In the genomic region with DNA sequence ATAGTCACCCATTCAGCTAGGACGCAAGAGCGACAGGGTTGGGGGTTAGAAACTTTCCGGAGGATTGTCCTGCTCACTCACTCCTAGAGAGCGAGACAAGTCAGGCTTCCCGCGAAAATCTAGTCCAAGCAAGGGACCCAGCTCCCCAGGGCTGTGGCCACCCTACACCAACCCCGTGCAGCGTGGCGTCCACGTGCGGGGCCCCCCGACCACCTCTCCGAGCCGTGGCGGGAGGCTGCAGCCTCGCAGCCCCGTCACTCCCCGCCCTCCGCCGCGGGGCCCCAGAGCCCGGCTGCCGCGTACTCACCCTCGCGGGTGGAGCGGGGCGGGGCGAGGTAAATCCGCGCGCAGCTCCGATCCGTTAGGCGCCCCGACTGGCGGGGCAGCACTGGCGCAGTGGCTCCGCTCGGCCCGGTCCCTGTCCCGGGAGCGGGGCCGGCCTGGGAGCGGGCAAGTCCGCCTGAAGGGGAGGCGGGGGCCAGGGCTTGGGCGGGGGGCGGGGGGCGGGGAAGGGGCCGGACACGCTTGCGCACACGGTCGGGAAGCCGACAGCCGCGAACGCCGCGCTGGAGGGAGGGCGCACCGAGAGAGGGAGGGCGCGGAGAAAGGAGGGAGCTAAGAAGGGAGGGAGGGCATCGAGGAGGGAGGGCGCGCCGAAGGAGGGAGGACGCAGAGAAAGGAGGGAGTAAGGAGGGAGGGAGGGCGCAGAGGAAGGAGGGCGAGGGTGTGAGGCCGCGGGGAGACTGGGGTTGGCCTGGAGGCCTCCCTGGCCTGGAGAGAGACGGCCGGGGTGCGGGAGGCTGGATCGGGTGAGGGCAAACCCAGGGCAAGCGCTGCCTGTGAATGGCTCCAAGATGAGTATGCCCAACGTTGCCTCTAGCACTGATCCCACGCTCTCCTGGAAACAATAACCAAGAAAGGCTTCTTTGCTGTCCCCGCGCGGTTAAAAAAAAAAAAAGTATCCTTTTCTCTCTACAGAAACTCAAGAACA, we compare ENCODE assay signal across 8 mouse cellular contexts. TPM values are rescaled to one million over a fixed set of nuclear protein-coding genes. Genes with fewer than 3 reads are reported as not detected.
DNase-seq lines count a peak whose midpoint lies in the region; ATAC-seq lines count a peak whose summit lies in the region.

No protein-coding gene starts in this region.

- peak; percentile 55 to 76 for DNase-seq in CD8-positive naive resting alpha-beta T cell, adult 2 months (ENCODE audit: low read depth in 2 of 2, low spot score in 2 of 2)
- peak; percentile 73 for DNase-seq in brain, embryonic 18.5 days (ENCODE audit: low read depth, low spot score)
- DNase-seq in neural tube, embryonic 11.5 days (ENCODE audit: low spot score) = peak; percentile 85

- H3K9ac ChIP-seq in heart, embryonic 12.5 days = peak overlapping the region; percentile 89
- peak overlapping the region; percentile 85 for H3K9ac ChIP-seq in kidney, embryonic 16.5 days (replicated peaks; ENCODE audit: low read length)
- H3K9ac ChIP-seq in liver, embryonic 15.5 days = peak overlapping the region; percentile 87
- H3K9ac ChIP-seq in neural tube, embryonic 11.5 days (ENCODE audit: low read length) = peak overlapping the region; percentile 82
- peak overlapping the region; percentile 83 for H3K9ac ChIP-seq in stomach, embryonic 15.5 days

- peaks cover 11% of the 10 kb centered on the region for H3K36me3 ChIP-seq in heart, embryonic 12.5 days
- no peaks in the 10 kb centered on the region for H3K36me3 ChIP-seq in kidney, embryonic 16.5 days (ENCODE audit: insufficient read depth, low read length)
- H3K36me3 ChIP-seq in liver, embryonic 15.5 days (replicated peaks) = peaks cover 46% of the 10 kb centered on the region
- no peaks in the 10 kb centered on the region for H3K36me3 ChIP-seq in neural tube, embryonic 11.5 days (ENCODE audit: control insufficient read depth, insufficient read depth, low read length)
- H3K36me3 ChIP-seq in stomach, embryonic 15.5 days = no peaks in the 10 kb centered on the region

- no peaks in the 10 kb centered on the region for H3K9me3 ChIP-seq in heart, embryonic 12.5 days (replicated peaks)
- no peaks in the 10 kb centered on the region for H3K9me3 ChIP-seq in kidney, embryonic 16.5 days (ENCODE audit: low read length)
- H3K9me3 ChIP-seq in liver, embryonic 15.5 days (replicated peaks) = no peaks in the 10 kb centered on the region
- no peaks in the 10 kb centered on the region for H3K9me3 ChIP-seq in neural tube, embryonic 11.5 days (ENCODE audit: control insufficient read depth, low read length)
- no peaks in the 10 kb centered on the region for H3K9me3 ChIP-seq in stomach, embryonic 15.5 days

- no peaks in the 10 kb centered on the region for H3K27me3 ChIP-seq in heart, embryonic 12.5 days (replicated peaks)
- H3K27me3 ChIP-seq in kidney, embryonic 16.5 days (ENCODE audit: insufficient read depth, low read length) = no peaks in the 10 kb centered on the region
- H3K27me3 ChIP-seq in liver, embryonic 15.5 days = no peaks in the 10 kb centered on the region
- H3K27me3 ChIP-seq in neural tube, embryonic 11.5 days (ENCODE audit: control insufficient read depth, insufficient read depth, low read length) = no peaks in the 10 kb centered on the region
- H3K27me3 ChIP-seq in stomach, embryonic 15.5 days (replicated peaks) = no peaks in the 10 kb centered on the region

- WGBS in heart, embryonic 12.5 days = 2% methylated on average over 79 of the region's 84 CpGs
- WGBS in kidney, embryonic 16.5 days = under 1% methylated on average over 65 of the region's 84 CpGs
- WGBS in liver, embryonic 15.5 days (ENCODE audit: insufficient replicate concordance) = under 1% methylated on average over 84 of the region's 84 CpGs
- WGBS in neural tube, embryonic 11.5 days = under 1% methylated on average over 69 of the region's 84 CpGs
- WGBS in stomach, embryonic 15.5 days = under 1% methylated on average over 83 of the region's 84 CpGs

- peak overlapping the region; percentile 95 for H3K4me2 ChIP-seq in heart, embryonic 12.5 days
- peak overlapping the region; percentile 88 for H3K4me2 ChIP-seq in kidney, embryonic 16.5 days (replicated peaks; ENCODE audit: low read depth, low read length)
- peak overlapping the region; percentile 93 for H3K4me2 ChIP-seq in liver, embryonic 15.5 days
- H3K4me2 ChIP-seq in neural tube, embryonic 11.5 days (ENCODE audit: low read depth) = peak overlapping the region; percentile 81
- peak overlapping the region; percentile 74 for H3K4me2 ChIP-seq in stomach, embryonic 15.5 days

- H3K4me1 ChIP-seq in heart, embryonic 12.5 days (replicated peaks) = peaks cover 47% of the 10 kb centered on the region
- peaks cover 25% of the 10 kb centered on the region for H3K4me1 ChIP-seq in kidney, embryonic 16.5 days (ENCODE audit: insufficient read depth, low read length)
- peaks cover 96% of the 10 kb centered on the region for H3K4me1 ChIP-seq in liver, embryonic 15.5 days (replicated peaks)
- H3K4me1 ChIP-seq in neural tube, embryonic 11.5 days (ENCODE audit: control insufficient read depth, insufficient read depth, low read length) = peaks cover 11% of the 10 kb centered on the region
- H3K4me1 ChIP-seq in stomach, embryonic 15.5 days = peaks cover 29% of the 10 kb centered on the region

- peak overlapping the region; percentile 91 for H3K27ac ChIP-seq in heart, embryonic 12.5 days (ENCODE audit: poor library complexity, severe bottlenecking)
- peak overlapping the region; percentile 84 for H3K27ac ChIP-seq in kidney, embryonic 16.5 days (ENCODE audit: low read length)
- peak overlapping the region; percentile 92 for H3K27ac ChIP-seq in liver, embryonic 15.5 days (replicated peaks)
- H3K27ac ChIP-seq in neural tube, embryonic 11.5 days (ENCODE audit: low read depth, low read length) = peak overlapping the region; percentile 37; the same call in 1 of the 2 replicates
- H3K27ac ChIP-seq in stomach, embryonic 15.5 days = peak overlapping the region; percentile 89

- H3K4me3 ChIP-seq in heart, embryonic 12.5 days = peak overlapping the region; percentile 79
- peak overlapping the region; percentile 75 for H3K4me3 ChIP-seq in kidney, embryonic 16.5 days (ENCODE audit: low read length)
- H3K4me3 ChIP-seq in liver, embryonic 15.5 days (replicated peaks) = peak overlapping the region; percentile 79
- H3K4me3 ChIP-seq in neural tube, embryonic 11.5 days (ENCODE audit: low read depth, low read length) = peak overlapping the region; percentile 76
- peak overlapping the region; percentile 74 for H3K4me3 ChIP-seq in stomach, embryonic 15.5 days (replicated peaks)

- ATAC-seq in erythroblast, adult 5-6 weeks (replicated peaks; ENCODE audit: low FRiP score, poor library complexity, severe bottlenecking) = peak; percentile 82
- ATAC-seq in heart, embryonic 12.5 days (ENCODE audit: insufficient number of reproducible peaks, low FRiP score) = peak; percentile 88
- peak; percentile 91 for ATAC-seq in kidney, embryonic 16.5 days (ENCODE audit: low FRiP score, low TSS enrichment)
- ATAC-seq in liver, embryonic 15.5 days (ENCODE audit: insufficient read depth) = peak; percentile 91
- peak; percentile 89 for ATAC-seq in neural tube, embryonic 11.5 days (ENCODE audit: insufficient read depth, low FRiP score, low TSS enrichment)
- peak; percentile 84 for ATAC-seq in stomach, embryonic 15.5 days (ENCODE audit: insufficient read depth, low FRiP score, low read depth)

RNA-seq across cellular contexts. Expression of gene St3gal4, which starts 2.4 kb away (rescaled TPM):
- 8.6 and 18.6 TPM in 2 replicates for total RNA-seq in erythroblast, adult 5-6 weeks (2015; ENCODE audit: low replicate concordance)
- 10.1 and 33.9 TPM in 2 replicates for total RNA-seq in erythroblast, adult 5-6 weeks (2017; ENCODE audit: low replicate concordance)
- 20.8 and 20.9 TPM in 2 replicates for polyA plus RNA-seq in heart, embryonic 12.5 days (2016; fragmentation: Nextera tagmentation; extraction: Ambion mirVana)
- 19.4 and 20.0 TPM in 2 replicates for polyA plus RNA-seq in kidney, embryonic 16.5 days (2015; fragmentation: Nextera tagmentation; extraction: Ambion mirVana)
- 24.2 and 24.7 TPM in 2 replicates for polyA plus RNA-seq in liver, embryonic 15.5 days (2015; fragmentation: Nextera tagmentation; extraction: Ambion mirVana)
- polyA plus RNA-seq in neural tube, embryonic 11.5 days (2014; fragmentation: Nextera tagmentation; extraction: Ambion mirVana) = 12.3 and 16.1 TPM in 2 replicates
- polyA plus RNA-seq in stomach, embryonic 15.5 days (2015; fragmentation: Nextera tagmentation; extraction: Ambion mirVana) = 45.7 and 59.4 TPM in 2 replicates

RNA-seq across cellular contexts. Expression of gene Dcps, which starts 59.2 kb away (rescaled TPM):
- total RNA-seq in erythroblast, adult 5-6 weeks (2015; ENCODE audit: low replicate concordance) = 6.1 and 7.5 TPM in 2 replicates
- 7.4 and 8.3 TPM in 2 replicates for total RNA-seq in erythroblast, adult 5-6 weeks (2017; ENCODE audit: low replicate concordance)
- 61.5 and 64.4 TPM in 2 replicates for polyA plus RNA-seq in heart, embryonic 12.5 days (2016; fragmentation: Nextera tagmentation; extraction: Ambion mirVana)
- 98.4 and 102 TPM in 2 replicates for polyA plus RNA-seq in kidney, embryonic 16.5 days (2015; fragmentation: Nextera tagmentation; extraction: Ambion mirVana)
- 49.2 and 50.0 TPM in 2 replicates for polyA plus RNA-seq in liver, embryonic 15.5 days (2015; fragmentation: Nextera tagmentation; extraction: Ambion mirVana)
- polyA plus RNA-seq in neural tube, embryonic 11.5 days (2014; fragmentation: Nextera tagmentation; extraction: Ambion mirVana) = 88.7 and 92.0 TPM in 2 replicates
- 77.7 and 82.4 TPM in 2 replicates for polyA plus RNA-seq in stomach, embryonic 15.5 days (2015; fragmentation: Nextera tagmentation; extraction: Ambion mirVana)

Comparison
In these comparisons a context has a peak if more than half of its experiments do, and no peak if none do; other contexts are left out.
1. Peak in every context shown above with its lines: DNase-seq, ATAC-seq, H3K4me3 ChIP-seq and H3K27ac ChIP-seq.
2. H3K27ac ChIP-seq: peak in every context shown above with its lines; median percentile 92 in liver, embryonic 15.5 days; 91 in heart, embryonic 12.5 days; 89 in stomach, embryonic 15.5 days; 84 in kidney, embryonic 16.5 days; 37 in neural tube, embryonic 11.5 days.